Mouse (Mus musculus) MN1 (cell line): ENCODE measurements around the gene Naglu.

Experiments used
- DNase-seq: peaks from one replicate; pipeline ENCODE4 v3.0.0-alpha.2; 2016; ENCODE audit warnings: low spot score

Gene Naglu

GRCm38 (mm10) chr11:101057860-101058259 lies 12.0 kb upstream of the Naglu start:
- DNase-seq = peak; percentile 85

GRCm38 (mm10) chr11:101058726-101059125 lies 11.1 kb upstream of the Naglu start:
- no peak for DNase-seq

DNA sequence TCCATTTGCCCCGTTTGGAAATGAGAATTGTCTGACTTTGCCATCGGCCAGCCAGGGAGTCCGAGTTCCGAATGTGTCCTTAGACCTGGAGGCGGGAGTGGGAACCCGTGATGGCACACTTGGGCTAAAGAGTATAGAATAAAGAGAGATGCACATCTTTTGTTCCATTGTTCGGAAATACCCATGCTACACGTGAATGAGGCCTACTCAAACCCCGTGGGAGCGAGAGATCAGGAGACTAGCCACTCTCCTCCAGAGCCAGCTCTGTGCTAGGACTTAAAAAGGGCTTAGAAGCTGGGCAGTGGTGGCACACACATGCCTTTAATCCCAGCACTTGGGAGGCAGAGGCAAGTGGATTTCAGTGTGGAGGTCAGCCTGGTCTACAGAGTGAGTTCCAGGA lies 10.3 kb upstream of the Naglu start:
- DNase-seq = no peak

DNA sequence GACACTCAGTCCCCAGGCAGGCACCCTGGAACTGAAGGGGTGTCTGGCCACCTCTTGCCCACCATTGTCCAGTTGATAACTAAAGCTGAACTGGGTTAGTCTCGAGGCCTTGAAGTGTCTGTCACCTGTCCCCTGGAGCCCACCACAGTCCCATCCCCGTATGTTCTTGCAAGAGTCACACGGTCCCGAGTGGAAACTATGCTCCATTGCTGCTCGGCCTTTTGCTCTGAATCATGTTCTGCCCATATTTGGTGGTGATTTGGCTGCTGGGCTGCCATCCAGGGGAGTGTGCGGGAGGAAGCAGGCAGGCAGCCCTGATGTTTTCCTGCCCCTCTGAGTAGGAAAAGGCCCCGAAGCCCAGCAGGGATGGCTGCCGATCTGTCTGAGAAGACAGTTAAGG lies 9.7 kb upstream of the Naglu start:
- peak; percentile 68 for DNase-seq

DNA sequence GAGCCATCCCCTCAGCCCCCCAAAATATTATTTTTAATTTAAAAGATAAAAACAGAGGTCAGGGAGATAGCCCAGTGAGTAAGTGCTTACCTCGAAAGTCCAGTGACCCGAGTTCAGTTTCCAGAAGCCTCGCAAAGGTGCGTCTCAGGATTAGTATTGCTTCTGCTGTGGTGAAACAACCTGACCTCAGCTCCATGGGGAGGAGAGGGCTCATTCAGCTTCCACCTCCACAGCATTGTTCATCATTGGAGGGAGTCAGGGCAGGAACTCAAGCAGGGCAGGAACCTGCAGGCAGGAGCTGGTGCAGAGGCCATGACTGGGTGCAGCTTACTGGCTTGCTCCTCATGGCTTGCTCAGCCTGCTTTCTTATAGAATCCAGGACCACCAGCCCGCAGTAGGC lies 8.8 kb upstream of the Naglu start:
- no peak for DNase-seq

- DNase-seq = no peak
Measured at GRCm38 (mm10) chr11:101062165-101062884, 7.5 kb upstream of the Naglu start.

GRCm38 (mm10) chr11:101062971-101063675 lies 6.7 kb upstream of the Naglu start:
- DNase-seq = no peak

DNA sequence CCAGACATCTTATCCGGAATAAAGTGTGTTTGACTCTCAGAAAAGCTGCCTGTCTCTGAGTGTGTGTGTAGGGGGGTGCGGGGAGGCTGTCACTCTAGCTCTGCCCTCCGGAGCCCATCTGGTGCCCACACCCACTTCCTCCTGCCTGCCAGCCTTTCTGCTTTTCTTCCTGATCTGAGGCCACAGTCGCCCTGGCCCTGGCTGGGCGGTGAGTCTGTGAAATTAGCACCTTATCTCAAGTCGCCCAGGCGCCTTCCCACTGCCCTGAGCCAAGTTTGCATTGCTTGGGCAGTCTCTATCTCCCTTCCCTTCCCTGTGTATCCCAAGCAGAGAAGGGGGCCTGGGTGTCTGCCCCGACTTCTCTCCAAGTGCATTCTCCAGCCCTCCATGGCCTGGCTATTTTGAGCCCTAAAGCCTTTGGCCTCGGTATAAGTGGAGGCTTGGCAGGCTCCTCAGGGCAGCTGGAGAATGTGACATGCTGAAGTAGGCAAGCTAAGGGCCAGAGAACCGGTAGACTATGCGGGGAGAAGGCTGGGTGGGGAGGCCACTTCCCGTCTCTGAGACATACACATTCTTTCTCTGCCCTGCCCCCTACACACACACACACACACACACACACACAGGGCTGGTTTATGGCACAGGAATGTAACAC lies 6.0 kb upstream of the Naglu start:
- peak; percentile 85 for DNase-seq

- no peak for DNase-seq
Measured at GRCm38 (mm10) chr11:101064462-101064861, 5.3 kb upstream of the Naglu start.

DNA sequence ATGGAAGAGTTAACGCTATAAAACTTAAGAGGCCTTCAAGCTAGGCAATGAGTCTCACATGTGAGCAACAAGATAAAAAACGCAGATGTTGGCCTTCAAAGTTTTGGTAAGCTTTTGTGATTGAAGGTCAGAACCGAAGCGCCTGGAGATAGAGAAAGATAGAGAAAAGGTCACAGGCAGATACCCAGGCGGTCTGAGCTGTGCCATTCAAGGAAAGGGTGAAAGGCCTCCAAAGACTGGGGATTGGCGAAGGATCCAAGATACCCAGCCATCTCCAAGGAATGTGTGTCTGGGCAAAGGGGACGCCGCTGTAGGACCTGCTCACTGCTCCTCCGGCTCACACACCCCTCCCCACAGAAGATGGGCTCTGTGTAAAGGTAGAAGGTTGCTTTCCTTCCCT lies 4.8 kb upstream of the Naglu start:
- no peak for DNase-seq

DNA sequence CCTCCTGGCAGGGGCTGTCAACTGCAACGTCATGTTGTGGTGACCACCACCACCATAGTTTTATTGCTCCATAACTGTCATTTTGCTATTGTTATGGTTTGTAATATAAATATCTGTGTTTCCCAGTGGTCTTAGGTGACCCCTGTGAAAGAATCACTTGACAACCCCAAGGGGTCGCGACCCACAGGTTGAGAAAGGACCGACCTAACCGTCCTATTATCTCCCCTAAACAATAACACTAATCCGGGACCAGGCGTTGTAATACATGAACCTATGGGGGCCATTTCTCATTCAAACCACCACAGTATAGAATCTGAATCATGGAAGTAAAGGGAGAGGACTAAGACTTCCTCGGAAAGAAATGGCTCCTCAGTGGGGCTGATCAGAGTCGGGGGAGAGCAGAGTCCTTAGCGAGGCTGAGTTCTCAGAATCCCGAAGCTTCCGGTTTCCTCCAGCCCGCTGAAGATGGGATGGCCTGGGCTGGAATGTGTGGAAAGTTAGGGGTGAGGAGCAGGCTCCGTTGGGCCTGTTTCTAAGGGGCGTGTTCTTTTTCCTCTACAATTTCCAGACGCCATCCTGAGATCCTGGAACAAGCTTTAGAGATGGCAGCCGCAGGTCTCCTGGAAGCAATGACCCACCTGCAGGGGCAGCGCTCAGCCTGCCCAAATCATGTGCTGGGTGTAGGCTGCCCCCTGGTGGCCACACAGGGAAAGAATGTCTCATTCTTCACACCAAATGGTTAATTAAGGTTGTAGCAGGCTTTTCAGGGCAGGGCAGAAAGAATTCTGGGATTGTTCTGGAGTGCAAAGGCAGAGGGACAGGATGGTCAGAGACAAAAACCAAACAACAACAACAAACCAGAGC lies 3.0 kb upstream of the Naglu start:
- DNase-seq = peak; percentile 79

GRCm38 (mm10) chr11:101070189-101070527 lies 346 bp downstream of the Naglu start:
- DNase-seq = no peak

DNA sequence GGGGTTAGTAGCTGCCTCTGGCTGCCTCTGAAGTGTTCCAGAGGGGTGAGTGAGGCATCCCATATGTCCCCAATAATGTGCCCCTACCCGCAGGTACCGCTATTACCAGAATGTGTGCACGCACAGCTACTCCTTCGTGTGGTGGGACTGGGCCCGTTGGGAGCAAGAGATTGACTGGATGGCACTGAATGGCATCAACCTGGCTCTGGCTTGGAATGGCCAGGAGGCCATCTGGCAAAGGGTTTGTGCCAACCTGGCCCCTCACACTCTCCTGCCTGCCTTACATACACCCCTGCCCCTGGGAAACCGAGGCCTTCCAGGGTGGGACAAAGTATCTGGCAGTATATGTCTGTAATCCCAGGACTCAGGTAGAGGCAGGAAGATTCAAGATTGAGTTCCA lies 1.2 kb downstream of the Naglu start:
- DNase-seq = no peak

DNA sequence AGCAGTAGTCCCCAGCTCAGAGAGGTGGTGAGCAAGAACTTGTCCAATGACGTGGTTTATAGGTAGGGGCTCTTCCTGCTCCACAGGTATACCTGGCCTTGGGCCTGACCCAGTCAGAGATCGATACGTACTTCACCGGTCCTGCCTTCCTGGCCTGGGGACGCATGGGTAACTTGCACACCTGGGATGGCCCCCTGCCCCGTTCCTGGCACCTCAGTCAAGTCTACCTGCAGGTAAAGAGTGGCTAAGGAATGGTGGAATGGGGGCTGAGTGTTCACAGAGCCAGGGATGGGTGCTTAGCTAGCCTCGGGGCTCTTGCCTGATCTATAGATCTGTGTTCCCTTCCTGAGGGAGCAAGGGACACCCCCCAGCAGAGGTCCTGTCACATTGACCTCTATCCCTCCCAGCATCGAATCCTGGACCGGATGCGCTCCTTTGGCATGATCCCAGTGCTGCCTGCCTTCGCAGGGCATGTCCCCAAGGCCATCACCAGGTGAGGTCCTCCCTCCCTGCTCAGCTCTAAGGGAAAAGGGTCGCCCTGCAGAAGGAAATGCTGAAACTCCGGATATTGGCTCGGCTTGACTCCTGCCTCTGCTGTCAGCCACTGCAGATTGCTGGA lies 2.1 kb downstream of the Naglu start:
- no peak for DNase-seq

DNA sequence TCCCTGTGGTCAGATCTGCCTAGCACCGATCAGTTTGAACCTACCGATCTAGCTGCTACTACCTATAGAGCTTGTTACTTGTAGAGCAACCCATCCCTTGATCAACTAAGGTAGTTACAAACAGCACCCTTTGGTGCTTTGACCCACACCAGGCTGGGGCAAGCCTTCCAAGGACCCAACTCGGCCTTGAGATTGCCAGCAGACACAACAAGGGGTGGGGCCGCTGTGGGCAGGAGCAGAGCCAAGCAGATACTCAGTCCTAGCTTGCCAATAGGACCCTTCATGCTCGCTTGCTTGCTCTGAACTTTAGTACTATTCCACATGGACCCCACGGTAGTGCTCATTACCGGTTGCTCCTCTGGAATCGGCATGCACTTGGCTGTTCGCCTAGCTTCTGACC lies 8.3 kb downstream of the Naglu start, which contains the start of gene Hsd17b1:
Gene Hsd17b1 (plus strand): TSS at position 291 of the 400 bp plus-strand sequence.
- DNase-seq = no peak

GRCm38 (mm10) chr11:101079746-101080145 lies 9.9 kb downstream of the Naglu start:
- DNase-seq = no peak

DNA sequence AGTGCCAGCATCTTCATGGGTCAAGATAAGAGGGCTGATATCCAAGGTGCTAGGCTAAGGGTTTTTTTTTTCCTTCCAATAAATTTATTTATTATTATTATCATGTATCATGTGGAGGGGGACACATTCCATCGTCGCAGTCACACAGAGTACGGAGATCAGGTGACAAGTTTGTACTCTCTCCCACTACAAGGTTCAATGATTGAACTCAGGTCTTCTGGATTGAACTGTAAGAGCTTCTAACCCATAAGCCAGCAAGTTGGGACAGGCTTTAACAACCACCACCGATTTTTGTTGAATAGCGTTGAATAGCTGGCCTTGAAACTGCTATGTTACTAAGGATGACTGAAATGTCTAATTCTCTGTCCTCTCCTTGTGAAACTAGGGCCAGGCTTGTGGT lies 10.6 kb downstream of the Naglu start:
- DNase-seq = no peak

GRCm38 (mm10) chr11:101081659-101082058 lies 11.8 kb downstream of the Naglu start:
- peak; percentile 49 for DNase-seq

DNA sequence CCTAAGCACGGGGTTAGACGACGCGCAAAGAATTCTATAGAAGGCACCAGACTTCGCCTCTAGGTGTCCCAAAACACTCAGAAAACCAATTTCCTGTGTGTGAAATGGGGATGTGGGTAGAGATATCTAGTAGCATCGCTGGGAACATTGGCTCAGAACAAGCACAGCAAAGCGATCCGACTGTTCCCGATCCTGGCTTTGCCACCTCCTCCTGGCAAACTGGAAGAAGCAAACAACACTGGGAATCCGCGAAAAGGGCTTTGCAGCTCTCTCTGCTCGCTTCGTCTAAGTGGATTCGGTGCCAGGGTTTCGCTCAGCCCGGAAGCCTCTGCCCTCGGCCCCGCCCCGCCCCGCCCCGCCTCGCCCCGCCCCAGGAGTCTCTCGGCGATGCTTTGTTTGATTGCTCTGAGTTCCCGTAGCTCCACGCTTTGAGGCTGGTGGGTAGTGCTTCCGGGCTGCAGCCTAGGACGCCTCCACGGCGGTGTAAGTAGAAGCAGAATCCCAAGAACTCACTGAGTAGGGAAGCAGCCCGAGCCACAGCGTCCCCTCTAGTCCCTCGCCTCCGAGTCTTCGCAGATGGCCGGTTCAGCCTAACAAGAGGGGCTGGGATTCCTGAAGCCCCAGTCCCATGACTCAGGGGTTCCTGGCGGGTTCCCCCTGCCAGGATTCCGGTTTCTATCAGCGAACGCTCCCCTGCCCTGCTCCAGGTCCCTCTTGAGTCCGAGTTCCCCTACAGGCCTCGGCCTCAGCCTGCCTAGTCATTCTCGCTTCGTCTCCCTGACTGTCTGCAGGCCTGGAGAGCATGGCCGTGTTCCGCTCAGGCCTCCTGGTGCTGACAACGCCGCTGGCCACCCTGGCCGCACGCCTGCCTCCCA lies 12.6 kb downstream of the Naglu start, which contains the start of gene Coasy:
Gene Coasy (plus strand): TSS at position 358 of the 875 bp plus-strand sequence.
- peak; percentile 93 for DNase-seq

DNA sequence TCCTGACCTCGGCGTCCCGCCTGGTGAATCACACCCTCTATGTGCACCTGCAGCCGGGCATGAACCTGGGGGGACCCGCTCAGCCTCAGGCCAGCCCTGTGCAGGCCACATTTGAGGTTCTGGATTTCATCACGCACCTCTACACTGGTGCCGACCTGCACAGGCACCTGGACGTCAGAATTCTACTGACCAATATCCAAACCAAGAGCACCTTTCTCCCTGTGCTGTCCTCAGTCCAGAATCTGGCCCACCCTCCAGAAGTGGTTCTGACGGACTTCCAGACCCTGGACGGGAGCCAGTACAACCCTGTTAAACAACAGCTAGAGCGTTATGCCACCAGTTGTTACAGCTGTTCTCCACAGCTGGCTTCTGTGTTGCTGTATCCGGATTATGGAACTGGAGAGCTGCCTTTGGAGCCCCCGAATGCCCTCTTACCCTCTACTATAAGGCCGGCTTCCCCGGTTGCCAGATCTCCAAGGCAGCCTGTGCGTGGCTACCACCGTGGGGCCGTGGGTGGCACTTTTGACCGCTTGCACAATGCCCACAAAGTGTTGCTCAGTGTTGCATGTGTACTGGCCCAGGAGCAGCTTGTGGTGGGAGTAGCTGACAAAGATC lies 13.4 kb downstream of the Naglu start:
- peak; percentile 55 for DNase-seq
